Mouse (Mus musculus) kidney, embryonic 15.5 days (tissue): ENCODE data around the gene Vti1a. TPM values are rescaled to one million over a fixed set of nuclear protein-coding genes. Genes with fewer than 3 reads are reported as not detected.

Experiments
- ATAC-seq: fragments of 200-750 bp; cut with Nextera tagmentation; replicated peaks from 2 replicates; pipeline ENCODE4 v1.8.0; 2017; ENCODE audit warnings: moderate TSS enrichment; ENCODE audit not compliant: low FRiP score
- H3K27ac ChIP-seq: fragments of 300-500 bp; sonication (generic); 2 replicates; pipeline ENCODE4 v1.5.1; 2015; ENCODE audit warnings: mild to moderate bottlenecking, inconsistent platforms
- H3K27me3 ChIP-seq: fragments of 300-500 bp; sonication (generic); 2 replicates; pipeline ENCODE4 v1.6.1; 2015; ENCODE audit warnings: inconsistent platforms
- H3K36me3 ChIP-seq: fragments of 300-500 bp; sonication (generic); 2 replicates; pipeline ENCODE4 v1.6.1; 2015; ENCODE audit warnings: inconsistent platforms
- H3K4me1 ChIP-seq: fragments of 300-500 bp; sonication (generic); 2 replicates; pipeline ENCODE4 v1.6.1; 2015; ENCODE audit warnings: inconsistent platforms
- H3K4me2 ChIP-seq: fragments of 300-500 bp; sonication (generic); 2 replicates; pipeline ENCODE4 v1.6.1; 2015; ENCODE audit warnings: moderate library complexity, mild to moderate bottlenecking, inconsistent platforms
- H3K4me3 ChIP-seq: fragments of 300-500 bp; sonication (generic); replicated peaks from 2 replicates; pipeline ENCODE4 v1.5.1; 2015; ENCODE audit warnings: mild to moderate bottlenecking, inconsistent platforms
- H3K9ac ChIP-seq: fragments of 300-500 bp; sonication (generic); 2 replicates; pipeline ENCODE4 v1.6.1; 2015; ENCODE audit warnings: mild to moderate bottlenecking, inconsistent platforms
- H3K9me3 ChIP-seq: fragments of 300-500 bp; sonication (generic); replicated peaks from 2 replicates; pipeline ENCODE4 v1.6.1; 2016; ENCODE audit warnings: inconsistent platforms
- WGBS: fragments of 180-500 bp; shearing (Covaris S2); methylation state at CpG from one replicate; pipeline ENCODE4 v1.1.7; 2015; ENCODE audit warnings: mixed read lengths; 5-methylcytosine and 5-hydroxymethylcytosine counted together
- polyA plus RNA-seq: library from polyadenylated mRNA; unstranded; fragments of >200 nt; fragmentation: Nextera tagmentation; extraction: Ambion mirVana; gene quantifications from 2 replicates; pipeline ENCODE4 v1.2.1, GENCODE M21; 2015

The Vti1a gene
- polyA plus RNA-seq: 28.7 and 30.6 TPM in 2 replicates

GRCm38 (mm10) chr19:55316109-55316714 is at the start of gene Vti1a:
Gene Vti1a, plus strand, starts transcription at chr19:55316295.
- peaks cover 18% of the 10 kb centered on the region for H3K36me3 ChIP-seq
- peak; percentile 92 for ATAC-seq
- under 1% methylated on average over 48 of the region's 48 CpGs for WGBS
- H3K9ac ChIP-seq: peak within 1 kb of the TSS; percentile 87
- peak within 1 kb of the TSS; percentile 82 for H3K4me3 ChIP-seq
- H3K4me2 ChIP-seq: peak within 1 kb of the TSS; percentile 83
- no peaks in the 10 kb centered on the region for H3K9me3 ChIP-seq
- peaks cover 34% of the 10 kb centered on the region for H3K4me1 ChIP-seq
- no peaks in the 10 kb centered on the region for H3K27me3 ChIP-seq
- H3K27ac ChIP-seq: peak within 1 kb of the TSS; percentile 92

- WGBS: 77% methylated on average over 3 of the region's 3 CpGs
- Histone ChIP-seq H3K27me3 (no peaks in the 10 kb centered on the region), H3K4me1 (peaks cover 41% of the 10 kb centered on the region), H3K4me2 (no peak overlapping the region), H3K9me3 (no peaks in the 10 kb centered on the region), H3K36me3 (peaks cover 6% of the 10 kb centered on the region), H3K9ac (no peak overlapping the region), H3K27ac (peak overlapping the region; percentile 74), H3K4me3 (no peak overlapping the region)
- no peak for ATAC-seq
These were observed 49.3 kb upstream of the Vti1a start for GRCm38 (mm10) chr19:55266786-55267185.

- peak overlapping the region; percentile 21; the same call in 1 of the 2 replicates for H3K4me2 ChIP-seq
- no peaks in the 10 kb centered on the region for H3K27me3 ChIP-seq
- 38% methylated on average over 3 of the region's 3 CpGs for WGBS
- peak; percentile 57 for ATAC-seq
- peak overlapping the region; percentile 74 for H3K27ac ChIP-seq
- no peak overlapping the region for H3K9ac ChIP-seq
- H3K4me3 ChIP-seq: no peak overlapping the region
- peaks cover 41% of the 10 kb centered on the region for H3K4me1 ChIP-seq
- no peaks in the 10 kb centered on the region for H3K9me3 ChIP-seq
- H3K36me3 ChIP-seq: peaks cover 12% of the 10 kb centered on the region
These were observed 47.9 kb upstream of the Vti1a start for GRCm38 (mm10) chr19:55268150-55268549.

GRCm38 (mm10) chr19:55269051-55269450 is 47.0 kb upstream of the Vti1a start:
- 0 out of 2 replicates have a peak, but pooled peaks have one; percentile 26 for ATAC-seq
- no peak overlapping the region for H3K4me3 ChIP-seq

GRCm38 (mm10) chr19:55271448-55271847 is 44.6 kb upstream of the Vti1a start:
- 43% methylated on average over 3 of the region's 3 CpGs for WGBS
- Histone ChIP-seq H3K4me1 (peaks cover 41% of the 10 kb centered on the region), H3K27me3 (no peaks in the 10 kb centered on the region), H3K36me3 (peaks cover 20% of the 10 kb centered on the region), H3K9ac (no peak overlapping the region), H3K4me2 (no peak overlapping the region), H3K27ac (peak overlapping the region; percentile 74), H3K9me3 (no peaks in the 10 kb centered on the region), H3K4me3 (no peak overlapping the region)
- peak; percentile 70; the same call in 1 of the 2 replicates for ATAC-seq

More at GRCm38 (mm10) chr19:55269051-55269450, 47.0 kb upstream of the Vti1a start:
- H3K4me2 ChIP-seq: no peak overlapping the region
- H3K9ac ChIP-seq: no peak overlapping the region
- WGBS: 71% methylated on average over 5 of the region's 5 CpGs
- no peaks in the 10 kb centered on the region for H3K9me3 ChIP-seq
- H3K4me1 ChIP-seq: peaks cover 41% of the 10 kb centered on the region
- H3K27me3 ChIP-seq: no peaks in the 10 kb centered on the region
- peak overlapping the region; percentile 74 for H3K27ac ChIP-seq
- H3K36me3 ChIP-seq: peaks cover 16% of the 10 kb centered on the region

GRCm38 (mm10) chr19:55273340-55273739 is 42.8 kb upstream of the Vti1a start:
- H3K4me2 ChIP-seq: no peak overlapping the region
- WGBS: 82% methylated on average over 6 of the region's 6 CpGs

GRCm38 (mm10) chr19:55276100-55276499 is 40.0 kb upstream of the Vti1a start:
- Histone ChIP-seq H3K4me2 (no peak overlapping the region), H3K4me1 (0 out of 2 replicates have a peak, but pooled peaks cover 2% of the 10 kb centered on the region), H3K4me3 (no peak overlapping the region), H3K36me3 (peaks cover 44% of the 10 kb centered on the region), H3K9ac (no peak overlapping the region), H3K27me3 (no peaks in the 10 kb centered on the region), H3K27ac (no peak overlapping the region), H3K9me3 (no peaks in the 10 kb centered on the region)
- 81% methylated on average over 4 of the region's 4 CpGs for WGBS
- no peak for ATAC-seq

More at GRCm38 (mm10) chr19:55273340-55273739, 42.8 kb upstream of the Vti1a start:
- Histone ChIP-seq H3K4me3 (no peak overlapping the region), H3K27ac (no peak overlapping the region), H3K9ac (no peak overlapping the region), H3K36me3 (peaks cover 32% of the 10 kb centered on the region), H3K4me1 (peaks cover 26% of the 10 kb centered on the region), H3K27me3 (no peaks in the 10 kb centered on the region), H3K9me3 (no peaks in the 10 kb centered on the region)
- ATAC-seq: no peak

- Histone ChIP-seq H3K9me3 (no peaks in the 10 kb centered on the region), H3K9ac (no peak overlapping the region), H3K4me2 (no peak overlapping the region), H3K27me3 (no peaks in the 10 kb centered on the region), H3K36me3 (peaks cover 51% of the 10 kb centered on the region), H3K4me3 (no peak overlapping the region), H3K4me1 (no peaks in the 10 kb centered on the region), H3K27ac (no peak overlapping the region)
- no peak for ATAC-seq
- 88% methylated on average over 3 of the region's 3 CpGs for WGBS
These were observed 39.3 kb upstream of the Vti1a start for GRCm38 (mm10) chr19:55276770-55277169.

GRCm38 (mm10) chr19:55284093-55284492 is 32.0 kb upstream of the Vti1a start:
- WGBS: 88% methylated on average over 4 of the region's 4 CpGs
- Histone ChIP-seq H3K4me3 (no peak overlapping the region), H3K4me2 (no peak overlapping the region), H3K36me3 (peaks cover 78% of the 10 kb centered on the region), H3K9ac (no peak overlapping the region), H3K27me3 (no peaks in the 10 kb centered on the region), H3K4me1 (no peaks in the 10 kb centered on the region), H3K27ac (no peak overlapping the region), H3K9me3 (no peaks in the 10 kb centered on the region)
- peak; percentile 58; the same call in 1 of the 2 replicates for ATAC-seq

- ATAC-seq: no peak
- 87% methylated on average over 4 of the region's 4 CpGs for WGBS
- Histone ChIP-seq H3K36me3 (peaks cover 82% of the 10 kb centered on the region), H3K9me3 (no peaks in the 10 kb centered on the region), H3K27me3 (no peaks in the 10 kb centered on the region), H3K4me1 (no peaks in the 10 kb centered on the region), H3K4me2 (no peak overlapping the region), H3K9ac (no peak overlapping the region), H3K27ac (no peak overlapping the region), H3K4me3 (no peak overlapping the region)
These were observed 30.1 kb upstream of the Vti1a start for GRCm38 (mm10) chr19:55286034-55286433.

GRCm38 (mm10) chr19:55288974-55289373 is 27.1 kb upstream of the Vti1a start:
- no peaks in the 10 kb centered on the region for H3K9me3 ChIP-seq
- no peak for ATAC-seq
- peaks cover 78% of the 10 kb centered on the region for H3K36me3 ChIP-seq
- H3K4me3 ChIP-seq: no peak overlapping the region
- H3K27me3 ChIP-seq: no peaks in the 10 kb centered on the region
- H3K4me2 ChIP-seq: no peak overlapping the region
- no peak overlapping the region for H3K27ac ChIP-seq
- H3K9ac ChIP-seq: no peak overlapping the region
- no peaks in the 10 kb centered on the region for H3K4me1 ChIP-seq

GRCm38 (mm10) chr19:55290621-55291270 is 25.3 kb upstream of the Vti1a start:
- Histone ChIP-seq H3K36me3 (peaks cover 83% of the 10 kb centered on the region), H3K27ac (no peak overlapping the region), H3K4me1 (no peaks in the 10 kb centered on the region), H3K9ac (no peak overlapping the region), H3K4me3 (no peak overlapping the region), H3K9me3 (no peaks in the 10 kb centered on the region), H3K4me2 (no peak overlapping the region), H3K27me3 (no peaks in the 10 kb centered on the region)
- WGBS: 88% methylated on average over 2 of the region's 2 CpGs
- no peak for ATAC-seq
